Mouse (Mus musculus): Measurements from ENCODE around the gene Nckap5.
"Not testable (repeated sequence)": the region's sequence is repeated elsewhere in the genome, so short reads cannot be mapped to it uniquely, and the experiment has no call there.

The Nckap5 gene

GRCm38 (mm10) chr1:126135717-126136116, 694.9 kb downstream of the Nckap5 start:
- no peak for DNase-seq

GRCm38 (mm10) chr1:126132316-126132715, 698.3 kb downstream of the Nckap5 start:
- DNase-seq: no peak

GRCm38 (mm10) chr1:126129129-126129528, 701.5 kb downstream of the Nckap5 start:
- DNase-seq: no peak

- DNase-seq: no peak
Observed at GRCm38 (mm10) chr1:126123111-126123510, 707.5 kb downstream of the Nckap5 start.

GRCm38 (mm10) chr1:126120506-126120905, 710.1 kb downstream of the Nckap5 start:
- no peak for DNase-seq

- peak; percentile 14 for DNase-seq
Observed at GRCm38 (mm10) chr1:126116034-126116433, 714.6 kb downstream of the Nckap5 start.

- DNase-seq: no peak
Observed at GRCm38 (mm10) chr1:126105673-126106256, 724.8 kb downstream of the Nckap5 start.

GRCm38 (mm10) chr1:126094346-126094745, 736.3 kb downstream of the Nckap5 start:
- no peak for DNase-seq

- not testable (repeated sequence) for DNase-seq
Observed at GRCm38 (mm10) chr1:126091979-126092378, 738.6 kb downstream of the Nckap5 start.

GRCm38 (mm10) chr1:126087181-126087580, 743.4 kb downstream of the Nckap5 start:
- DNase-seq: no peak

- no peak for DNase-seq
Observed at GRCm38 (mm10) chr1:126076312-126076711, 754.3 kb downstream of the Nckap5 start.

- DNase-seq: no peak
Observed at GRCm38 (mm10) chr1:126070861-126071260, 759.7 kb downstream of the Nckap5 start.

GRCm38 (mm10) chr1:126051491-126051890, 779.1 kb downstream of the Nckap5 start:
- no peak for DNase-seq

GRCm38 (mm10) chr1:126042886-126043285, 787.7 kb downstream of the Nckap5 start:
- DNase-seq: no peak

GRCm38 (mm10) chr1:126027536-126027935, 803.1 kb downstream of the Nckap5 start:
- no peak for DNase-seq

- DNase-seq: peak; percentile 22
Observed at GRCm38 (mm10) chr1:126024518-126024917, 806.1 kb downstream of the Nckap5 start.

- DNase-seq: no peak
Observed at GRCm38 (mm10) chr1:126022959-126023358, 807.6 kb downstream of the Nckap5 start.

- not testable (repeated sequence) for DNase-seq
Observed at GRCm38 (mm10) chr1:126018654-126019053, 811.9 kb downstream of the Nckap5 start.

GRCm38 (mm10) chr1:126011661-126012091, 818.9 kb downstream of the Nckap5 start:
- DNase-seq: no peak

- no peak for DNase-seq
Observed at GRCm38 (mm10) chr1:126007571-126007970, 823.0 kb downstream of the Nckap5 start.

GRCm38 (mm10) chr1:126005672-126006071, 824.9 kb downstream of the Nckap5 start:
- no peak for DNase-seq

GRCm38 (mm10) chr1:125996540-125996939, 834.1 kb downstream of the Nckap5 start:
- DNase-seq: no peak

GRCm38 (mm10) chr1:125987803-125988202, 842.8 kb downstream of the Nckap5 start:
- DNase-seq: no peak

- DNase-seq: no peak
Observed at GRCm38 (mm10) chr1:125984570-125984969, 846.0 kb downstream of the Nckap5 start.

GRCm38 (mm10) chr1:125974649-125975048, 856.0 kb downstream of the Nckap5 start:
- DNase-seq: no peak
